Mouse (Mus musculus) kidney, postnatal 10 days (tissue): ENCODE measurements around the gene Trim43a.
A peak's percentile ranks its signal among the peaks of the same experiment; 100 is the strongest.
"Not testable (repeated sequence)": the region's sequence is repeated elsewhere in the genome, so short reads cannot be mapped to it uniquely, and the experiment has no call there.

Experiments
- DNase-seq: peaks from one replicate; pipeline ENCODE4 v3.0.0; 2021; ENCODE audit warnings: mixed read lengths

Gene Trim43a

GRCm38 (mm10) chr9:88580591-88580990 is at the start of gene Trim43a:
TSS of gene Trim43a (plus strand) at chr9:88580891.
- DNase-seq = not testable (repeated sequence)

GRCm38 (mm10) chr9:88534093-88534492 is 46.6 kb upstream of the Trim43a start:
- no peak for DNase-seq

- DNase-seq = no peak
Observed at GRCm38 (mm10) chr9:88539546-88540224, 41.0 kb upstream of the Trim43a start.

GRCm38 (mm10) chr9:88542816-88543215 is 37.9 kb upstream of the Trim43a start:
- DNase-seq = peak; percentile 23

GRCm38 (mm10) chr9:88545534-88545933 is 35.2 kb upstream of the Trim43a start:
- DNase-seq = peak; percentile 60

GRCm38 (mm10) chr9:88546166-88546565 is 34.5 kb upstream of the Trim43a start:
- DNase-seq = peak; percentile 54

- DNase-seq = no peak
Observed at GRCm38 (mm10) chr9:88546657-88547056, 34.0 kb upstream of the Trim43a start.

- peak; percentile 47 for DNase-seq
Observed at GRCm38 (mm10) chr9:88547270-88547669, 33.4 kb upstream of the Trim43a start.

GRCm38 (mm10) chr9:88547851-88548613 is 32.7 kb upstream of the Trim43a start, which contains the start of gene Zfp949:
TSS of gene Zfp949 (plus strand) at chr9:88548020.
- peak; percentile 71 for DNase-seq

GRCm38 (mm10) chr9:88548614-88548945 is 32.1 kb upstream of the Trim43a start:
- no peak for DNase-seq

GRCm38 (mm10) chr9:88553071-88553470 is 27.6 kb upstream of the Trim43a start:
- DNase-seq = no peak

GRCm38 (mm10) chr9:88558146-88558545 is 22.5 kb upstream of the Trim43a start:
- DNase-seq = no peak

GRCm38 (mm10) chr9:88561476-88561875 is 19.2 kb upstream of the Trim43a start:
- DNase-seq = not testable (repeated sequence)

GRCm38 (mm10) chr9:88570471-88570870 is 10.2 kb upstream of the Trim43a start:
- DNase-seq = not testable (repeated sequence)

GRCm38 (mm10) chr9:88593708-88594107 is 13.0 kb downstream of the Trim43a start:
- DNase-seq = not testable (repeated sequence)

GRCm38 (mm10) chr9:88599206-88600162 is 18.8 kb downstream of the Trim43a start:
- peak; percentile 100 for DNase-seq

GRCm38 (mm10) chr9:88625803-88626514 is 45.3 kb downstream of the Trim43a start:
- not testable (repeated sequence) for DNase-seq

GRCm38 (mm10) chr9:88638125-88638524 is 57.4 kb downstream of the Trim43a start:
- DNase-seq = not testable (repeated sequence)
